Mouse (Mus musculus) erythroid progenitor cell, adult 5-6 weeks (primary cell): ENCODE data around the gene Rad21l. TPM values are rescaled to one million over a fixed set of nuclear protein-coding genes. Genes with fewer than 3 reads are reported as not detected.
"Not testable (repeated sequence)": the region's sequence is repeated elsewhere in the genome, so short reads cannot be mapped to it uniquely, and the experiment has no call there.

ENCODE experiments used
- ATAC-seq: replicated peaks from 2 replicates; pipeline ENCODE4 v1.8.0; 2016; ENCODE audit warnings: moderate number of reproducible peaks, mild to moderate bottlenecking, moderate TSS enrichment, inconsistent platforms; ENCODE audit not compliant: poor library complexity, low FRiP score, severe bottlenecking
- total RNA-seq, 2 experiments: library from RNA; stranded (forward) in 1 of 2; stranded (reverse) in 1 of 2; fragments of 150-400 nt in 1 of 2; fragments of 186-747, 209-891 nt in 1 of 2; gene quantifications; 2 replicates each; pipeline versions ENCODE4 v1.2.3 to v1.2.4; 2015 to 2017; ENCODE audit warnings: low replicate concordance in 2 of 2

Gene Rad21l
- total RNA-seq, 2 experiments from 2014 or later: not detected

DNA sequence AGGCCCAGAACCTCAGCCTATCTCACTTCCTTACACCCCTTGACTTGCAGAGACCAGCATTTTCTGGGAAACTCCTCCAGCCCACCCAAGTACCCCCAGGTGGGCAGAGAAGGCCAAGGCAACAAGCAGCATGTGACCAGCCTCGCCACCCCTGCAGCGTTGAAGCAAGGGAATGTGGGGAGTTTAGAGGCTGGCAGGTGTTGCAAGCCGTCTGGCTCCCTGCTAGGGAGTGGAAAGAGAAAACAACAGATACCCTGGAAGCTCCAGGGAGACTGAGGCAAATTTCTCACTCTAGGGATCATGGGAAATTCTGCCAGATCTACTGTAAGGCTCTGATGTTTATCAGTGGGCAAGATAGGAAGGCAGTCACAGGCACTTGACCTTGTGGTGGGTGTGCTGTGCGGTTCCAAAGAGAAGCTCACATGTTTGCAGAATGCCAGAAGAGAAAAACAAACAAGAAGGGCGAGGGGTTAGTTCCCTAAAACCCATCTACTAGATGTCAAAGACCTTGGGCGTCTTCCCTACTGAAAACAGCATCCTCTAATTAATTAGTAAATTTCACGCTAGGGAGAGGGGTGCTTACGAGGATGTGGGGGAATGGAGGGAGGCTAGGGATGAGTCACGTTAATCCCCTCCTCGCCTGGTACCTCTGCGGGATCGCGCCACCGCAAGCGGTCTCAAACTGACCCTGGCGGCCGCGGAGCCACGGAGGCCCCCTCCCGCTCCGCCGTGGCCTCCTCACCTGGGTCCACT, 36.8 kb downstream of the Rad21l start:
- no peak for ATAC-seq

GRCm38 (mm10) chr2:151629310-151629709, 39.0 kb downstream of the Rad21l start:
- ATAC-seq: no peak

DNA sequence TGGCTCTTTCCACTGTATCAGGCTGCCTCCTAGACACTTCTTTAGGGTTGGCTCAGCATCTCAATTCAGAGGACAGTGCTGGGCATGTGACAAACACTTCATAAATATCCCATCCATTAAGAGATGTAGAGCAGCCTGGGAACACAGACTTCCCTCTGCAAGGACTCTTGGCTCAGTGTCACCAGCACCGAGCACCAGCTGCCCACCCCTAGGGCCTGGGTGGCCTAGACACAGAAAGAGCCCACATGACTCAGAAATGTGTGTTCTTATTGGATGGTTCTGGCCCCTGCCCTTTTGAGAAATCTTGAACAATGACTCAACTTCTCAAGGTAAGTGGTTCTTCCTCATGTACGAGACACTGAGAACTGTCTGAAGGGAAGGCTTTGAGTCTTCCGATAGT, 40.3 kb downstream of the Rad21l start:
- no peak for ATAC-seq

- ATAC-seq: no peak
These were observed 42.0 kb downstream of the Rad21l start for GRCm38 (mm10) chr2:151626296-151626695.

- no peak for ATAC-seq
These were observed 44.6 kb downstream of the Rad21l start for GRCm38 (mm10) chr2:151623776-151624175.

- ATAC-seq: no peak
These were observed 51.6 kb downstream of the Rad21l start for GRCm38 (mm10) chr2:151616551-151617329.

- not testable (repeated sequence) for ATAC-seq
These were observed 52.6 kb downstream of the Rad21l start for GRCm38 (mm10) chr2:151615779-151616178.

- no peak for ATAC-seq
These were observed 58.4 kb downstream of the Rad21l start for GRCm38 (mm10) chr2:151609974-151610373.

- ATAC-seq: no peak
These were observed 59.9 kb downstream of the Rad21l start for GRCm38 (mm10) chr2:151608435-151608834.

GRCm38 (mm10) chr2:151605437-151605987, 62.8 kb downstream of the Rad21l start:
- no peak for ATAC-seq

- no peak for ATAC-seq
These were observed 64.7 kb downstream of the Rad21l start for GRCm38 (mm10) chr2:151603630-151604029.

DNA sequence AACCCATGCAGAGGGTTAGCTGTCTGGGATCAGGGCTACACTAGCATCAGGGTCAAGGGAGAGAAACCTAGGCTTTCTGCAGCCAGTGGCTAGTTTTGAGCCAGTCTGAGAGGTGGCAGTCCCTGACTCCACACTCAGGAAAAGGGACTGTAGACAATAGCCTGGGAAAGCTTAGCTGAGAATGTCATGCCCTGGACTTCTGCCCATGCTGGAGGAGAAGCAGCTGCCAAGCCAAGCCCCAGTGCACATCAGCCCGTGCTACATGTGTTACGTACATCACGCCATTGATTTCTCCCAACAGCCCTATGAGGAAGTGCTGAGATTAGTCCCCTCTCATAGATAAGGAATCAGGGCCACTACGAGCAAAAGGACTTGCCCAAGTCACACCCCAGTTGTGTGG, 66.2 kb downstream of the Rad21l start:
- ATAC-seq: no peak

DNA sequence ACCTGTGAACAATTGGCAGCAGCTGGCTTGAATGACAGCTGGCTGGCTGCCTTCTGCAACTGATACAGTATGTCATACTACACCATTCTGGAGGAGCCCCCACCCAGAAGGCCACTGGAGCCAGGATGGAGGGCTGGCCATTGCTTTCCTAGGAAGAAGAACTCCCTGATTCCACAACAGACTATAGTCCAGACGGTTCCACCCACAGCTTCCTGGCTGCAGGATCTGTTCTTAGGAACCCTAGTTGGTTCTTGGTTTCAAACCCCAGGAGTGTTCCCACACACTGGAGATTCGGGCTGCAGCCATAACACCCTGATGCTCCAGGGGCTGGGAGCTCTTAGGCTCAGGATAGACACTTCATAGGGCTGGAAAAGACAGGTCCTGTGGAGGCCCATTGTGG, 70.3 kb downstream of the Rad21l start:
- no peak for ATAC-seq

Other genes starting within 250 kb of the Rad21l start
- gene 4921509C19Rik, start 192.4 kb downstream of the Rad21l start, total RNA-seq (2015; ENCODE audit: low replicate concordance): not detected in 2 replicates
- gene 4921509C19Rik, start 192.4 kb downstream of the Rad21l start, total RNA-seq (2017; ENCODE audit: low replicate concordance): not detected in 2 replicates
- gene Nsfl1c, start 174.4 kb downstream of the Rad21l start, total RNA-seq (2015; ENCODE audit: low replicate concordance): 18.4 and 37.3 TPM in 2 replicates
- 20.4 and 25.6 TPM in 2 replicates for gene Nsfl1c, start 174.4 kb downstream of the Rad21l start, total RNA-seq (2017; ENCODE audit: low replicate concordance)
- gene Fkbp1a, start 126.0 kb downstream of the Rad21l start, total RNA-seq (2015; ENCODE audit: low replicate concordance): 6.3 and 15.9 TPM in 2 replicates
- 1.7 and 2.1 TPM in 2 replicates for gene Fkbp1a, start 126.0 kb downstream of the Rad21l start, total RNA-seq (2017; ENCODE audit: low replicate concordance)
- gene Sdcbp2, start 95.9 kb downstream of the Rad21l start, total RNA-seq (2015; ENCODE audit: low replicate concordance): not detected in 2 replicates
- gene Sdcbp2, start 95.9 kb downstream of the Rad21l start, total RNA-seq (2017; ENCODE audit: low replicate concordance): not detected in 2 replicates
- not detected in 2 replicates for gene Snph, start 35.9 kb downstream of the Rad21l start, total RNA-seq (2015; ENCODE audit: low replicate concordance)
- not detected in 2 replicates for gene Snph, start 35.9 kb downstream of the Rad21l start, total RNA-seq (2017; ENCODE audit: low replicate concordance)
- gene Tmem74b, start 33.5 kb upstream of the Rad21l start, total RNA-seq (2015; ENCODE audit: low replicate concordance): not detected in 2 replicates
- 0.90 TPM in 1 of 2 replicates, not detected in the other for gene Tmem74b, start 33.5 kb upstream of the Rad21l start, total RNA-seq (2017; ENCODE audit: low replicate concordance)
- 120 and 127 TPM in 2 replicates for gene Psmf1, start 75.7 kb upstream of the Rad21l start, total RNA-seq (2015; ENCODE audit: low replicate concordance)
- 56.4 and 88.9 TPM in 2 replicates for gene Psmf1, start 75.7 kb upstream of the Rad21l start, total RNA-seq (2017; ENCODE audit: low replicate concordance)
- gene Rspo4, start 174.4 kb upstream of the Rad21l start, total RNA-seq (2015; ENCODE audit: low replicate concordance): not detected in 2 replicates
- not detected in 2 replicates for gene Rspo4, start 174.4 kb upstream of the Rad21l start, total RNA-seq (2017; ENCODE audit: low replicate concordance)
- gene Angpt4, start 242.7 kb upstream of the Rad21l start, total RNA-seq (2015; ENCODE audit: low replicate concordance): not detected in 2 replicates
- gene Angpt4, start 242.7 kb upstream of the Rad21l start, total RNA-seq (2017; ENCODE audit: low replicate concordance): not detected in 2 replicates